ENCODE assay signal across 8 mouse cellular contexts in the genomic region with DNA sequence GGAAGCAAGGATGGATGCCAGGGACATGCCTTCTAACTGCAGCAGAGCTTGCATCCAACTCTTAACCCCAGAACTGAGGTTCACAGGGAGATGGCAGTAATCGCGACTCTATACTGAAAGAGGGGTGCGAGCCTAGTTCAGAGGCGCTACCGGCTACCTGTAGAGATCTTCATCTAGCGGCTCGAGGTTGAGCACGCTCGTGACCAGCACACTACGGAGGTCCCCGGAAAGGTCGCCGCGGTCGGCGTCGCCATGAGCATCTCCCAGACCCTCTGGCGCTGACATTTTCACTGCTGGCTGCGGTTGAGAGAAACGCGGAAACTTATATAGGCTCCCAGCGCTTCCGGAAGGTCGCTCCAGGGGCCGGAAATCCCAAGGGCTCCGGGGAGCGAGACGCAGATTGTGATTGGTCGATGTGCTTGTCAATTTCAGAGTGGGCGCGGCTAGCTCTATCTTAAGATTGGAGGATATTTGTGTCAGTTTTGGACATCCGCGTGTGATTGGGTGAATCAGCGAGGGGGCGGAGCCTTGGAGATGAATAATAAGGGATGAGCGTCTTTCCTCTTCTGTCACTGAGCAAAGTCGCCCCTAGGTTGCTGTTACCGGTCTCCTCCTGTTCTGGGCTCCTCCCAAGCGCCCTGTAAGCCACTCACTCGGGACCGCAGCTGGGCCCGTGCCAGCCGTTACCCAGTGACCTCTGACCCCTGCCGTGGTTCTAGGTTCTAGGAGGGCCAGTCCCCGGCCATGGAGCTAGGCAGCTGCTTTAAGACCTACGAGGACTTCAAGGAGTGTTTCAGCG. TPM values are rescaled to one million over a fixed set of nuclear protein-coding genes. Genes with fewer than 3 reads are reported as not detected.
DNase-seq lines count a peak whose midpoint lies in the region; ATAC-seq and TF ChIP-seq lines count a peak whose summit lies in the region.

Acot8 (minus strand) TSS at position 350 of the 799 bp plus-strand sequence.
Zswim3 (plus strand) TSS at position 566 of the 799 bp plus-strand sequence.

- H3K27ac ChIP-seq in heart, embryonic 15.5 days: peak within 1 kb of the TSS; percentile 88
- peak within 1 kb of the TSS; percentile 96 for H3K27ac ChIP-seq in liver, embryonic 14.5 days
- peak within 1 kb of the TSS; percentile 76 for H3K27ac ChIP-seq in neural tube, embryonic 11.5 days (ENCODE audit: low read depth, low read length)
- H3K27ac ChIP-seq in stomach, postnatal 0 days (replicated peaks): peak within 1 kb of the TSS; percentile 88

- H3K4me2 ChIP-seq in heart, embryonic 15.5 days: peak within 1 kb of the TSS; percentile 88
- peak within 1 kb of the TSS; percentile 90 for H3K4me2 ChIP-seq in liver, embryonic 14.5 days (ENCODE audit: low read depth)
- H3K4me2 ChIP-seq in neural tube, embryonic 11.5 days (ENCODE audit: low read depth): peak within 1 kb of the TSS; percentile 75
- peak within 1 kb of the TSS; percentile 88 for H3K4me2 ChIP-seq in stomach, postnatal 0 days (replicated peaks; ENCODE audit: low read depth)

- peak; percentile 19; the same call in 1 of the 2 replicates for TF ChIP-seq CTCF in liver, embryonic 14.5 days (IDR thresholded peaks at IDR 0.05; ENCODE audit: low read depth)
- peak; percentile 19; the same call in 1 of the 2 replicates for TF ChIP-seq CTCF in stomach, postnatal 0 days (IDR thresholded peaks at IDR 0.05; ENCODE audit: low read depth)

- WGBS in heart, embryonic 15.5 days: under 1% methylated on average over 47 of the region's 47 CpGs
- whole genome bisulfite sequencing in liver, embryonic 14.5 days (ENCODE audit: insufficient replicate concordance): under 1% methylated on average over 47 of the region's 47 CpGs
- under 1% methylated on average over 47 of the region's 47 CpGs for WGBS in neural tube, embryonic 11.5 days
- WGBS in stomach, postnatal 0 days: under 1% methylated on average over 47 of the region's 47 CpGs

- H3K9ac ChIP-seq in heart, embryonic 15.5 days: peak within 1 kb of the TSS; percentile 86
- H3K9ac ChIP-seq in liver, embryonic 14.5 days (replicated peaks): peak within 1 kb of the TSS; percentile 93
- H3K9ac ChIP-seq in neural tube, embryonic 11.5 days (ENCODE audit: low read length): peak within 1 kb of the TSS; percentile 75
- peak within 1 kb of the TSS; percentile 82 for H3K9ac ChIP-seq in stomach, postnatal 0 days (ENCODE audit: low read length)

- DNase-seq in c-Kit-negative CD71-positive TER-119-positive erythroid progenitor cells, embryonic 14.5 days (ENCODE audit: low read depth, low spot score): peak; percentile 100
- DNase-seq in fibroblast of lung, adult 2 months (ENCODE audit: low read depth): peak; percentile 91
- DNase-seq in kidney, postnatal 25 days: peak; percentile 98
- DNase-seq in liver, embryonic 14.5 days (ENCODE audit: low read depth in 3 of 3, low spot score in 3 of 3): peak; percentile 99
- peak; percentile 98 for DNase-seq in neural tube, embryonic 11.5 days (ENCODE audit: low spot score)
- DNase-seq in stomach, postnatal 0 days (ENCODE audit: low spot score): peak; percentile 97

- peaks cover 24% of the 10 kb centered on the region for H3K4me1 ChIP-seq in heart, embryonic 15.5 days (replicated peaks)
- H3K4me1 ChIP-seq in liver, embryonic 14.5 days (replicated peaks; ENCODE audit: control insufficient read depth in 2 of 2, insufficient read depth in 2 of 2, low read length in 1 of 2): peaks cover 12 to 13% of the 10 kb centered on the region in 2 experiments
- H3K4me1 ChIP-seq in neural tube, embryonic 11.5 days (ENCODE audit: control insufficient read depth, insufficient read depth, low read length): peaks cover 7% of the 10 kb centered on the region
- H3K4me1 ChIP-seq in stomach, postnatal 0 days (replicated peaks; ENCODE audit: control insufficient read depth, insufficient read depth): peaks cover 3% of the 10 kb centered on the region; the same call in 1 of the 2 replicates

- peak within 1 kb of the TSS; percentile 91 for H3K4me3 ChIP-seq in heart, embryonic 15.5 days
- H3K4me3 ChIP-seq in liver, embryonic 14.5 days (ENCODE audit: insufficient read depth in 1 of 2, low read depth in 2 of 2, low read length in 2 of 2): peak within 1 kb of the TSS; percentile 95 to 99
- peak within 1 kb of the TSS; percentile 75 for H3K4me3 ChIP-seq in neural tube, embryonic 11.5 days (ENCODE audit: low read depth, low read length)
- peak within 1 kb of the TSS; percentile 73 for H3K4me3 ChIP-seq in stomach, postnatal 0 days (ENCODE audit: low read depth, low read length)

- H3K9me3 ChIP-seq in heart, embryonic 15.5 days (replicated peaks): no peaks in the 10 kb centered on the region
- no peaks in the 10 kb centered on the region for H3K9me3 ChIP-seq in liver, embryonic 14.5 days (ENCODE audit: control insufficient read depth, low read length)
- H3K9me3 ChIP-seq in neural tube, embryonic 11.5 days (ENCODE audit: control insufficient read depth, low read length): no peaks in the 10 kb centered on the region
- no peaks in the 10 kb centered on the region for H3K9me3 ChIP-seq in stomach, postnatal 0 days (ENCODE audit: control insufficient read depth, low read length)

- peak; percentile 55; the same call in 1 of the 2 replicates for TF ChIP-seq EP300 in liver, embryonic 14.5 days (IDR thresholded peaks at IDR 0.05; ENCODE audit: low read depth)
- TF ChIP-seq EP300 in stomach, postnatal 0 days (optimal IDR thresholded peaks at IDR 0.05): peak; percentile 86

- H3K27me3 ChIP-seq in heart, embryonic 15.5 days: no peaks in the 10 kb centered on the region
- no peaks in the 10 kb centered on the region for H3K27me3 ChIP-seq in liver, embryonic 14.5 days (ENCODE audit: control insufficient read depth, insufficient read depth, low read length)
- no peaks in the 10 kb centered on the region for H3K27me3 ChIP-seq in neural tube, embryonic 11.5 days (ENCODE audit: control insufficient read depth, insufficient read depth, low read length)
- no peaks in the 10 kb centered on the region for H3K27me3 ChIP-seq in stomach, postnatal 0 days (ENCODE audit: control insufficient read depth, insufficient read depth, low read length)

- H3K36me3 ChIP-seq in heart, embryonic 15.5 days: peaks cover 25% of the 10 kb centered on the region; the same call in 1 of the 2 replicates
- peaks cover 11% of the 10 kb centered on the region for H3K36me3 ChIP-seq in liver, embryonic 14.5 days (replicated peaks; ENCODE audit: control insufficient read depth, insufficient read depth, low read depth)
- H3K36me3 ChIP-seq in neural tube, embryonic 11.5 days (ENCODE audit: control insufficient read depth, insufficient read depth, low read length): no peaks in the 10 kb centered on the region
- no peaks in the 10 kb centered on the region for H3K36me3 ChIP-seq in stomach, postnatal 0 days (ENCODE audit: control insufficient read depth, insufficient read depth, low read length)

- peak; percentile 97 for ATAC-seq in CD4-positive, CD25-positive, alpha-beta regulatory T cell, adult 4 months
- ATAC-seq in heart, embryonic 15.5 days (replicated peaks; ENCODE audit: insufficient number of reproducible peaks, insufficient read depth, low FRiP score, low read depth): peak; percentile 97
- peak; percentile 92 for ATAC-seq in liver, embryonic 14.5 days (ENCODE audit: insufficient read depth)
- peak; percentile 95 for ATAC-seq in neural tube, embryonic 11.5 days (ENCODE audit: insufficient read depth, low FRiP score, low TSS enrichment)
- ATAC-seq in stomach, postnatal 0 days (ENCODE audit: low FRiP score, low TSS enrichment): peak; percentile 96

RNA-seq across cellular contexts. Expression of gene Acot8, which starts in this region (rescaled TPM):
- polyA plus RNA-seq in CD4-positive, CD25-positive, alpha-beta regulatory T cell, adult 4 months (2017; shearing (Covaris generic)): 10 to 100 TPM; 32.5 to 42.2 TPM
- 12.0 and 15.0 TPM in 2 replicates for polyA plus RNA-seq in heart, embryonic 15.5 days (2015; fragmentation: Nextera tagmentation; extraction: Ambion mirVana)
- 20.6 and 22.1 TPM in 2 replicates for polyA plus RNA-seq in liver, embryonic 14.5 days (2012; rRNA removed)
- polyA plus RNA-seq in liver, embryonic 14.5 days (2014; fragmentation: Nextera tagmentation; extraction: Ambion mirVana): 13.5 and 14.7 TPM in 2 replicates
- 15.1 TPM in 2 replicates for polyA plus RNA-seq in neural tube, embryonic 11.5 days (2014; fragmentation: Nextera tagmentation; extraction: Ambion mirVana)
- 39.4 and 43.8 TPM in 2 replicates for polyA plus RNA-seq in stomach, postnatal 0 days (2015; fragmentation: Nextera tagmentation; extraction: Ambion mirVana)

RNA-seq across cellular contexts. Expression of gene Zswim3, which starts in this region (rescaled TPM):
- polyA plus RNA-seq in CD4-positive, CD25-positive, alpha-beta regulatory T cell, adult 4 months (2017; shearing (Covaris generic)): 1 to 10 TPM; 7.0 to 8.1 TPM
- 4.9 TPM in 2 replicates for polyA plus RNA-seq in heart, embryonic 15.5 days (2015; fragmentation: Nextera tagmentation; extraction: Ambion mirVana)
- polyA plus RNA-seq in liver, embryonic 14.5 days (2012; rRNA removed): 2.2 and 2.4 TPM in 2 replicates
- polyA plus RNA-seq in liver, embryonic 14.5 days (2014; fragmentation: Nextera tagmentation; extraction: Ambion mirVana): 3.7 and 4.5 TPM in 2 replicates
- 12.9 and 14.0 TPM in 2 replicates for polyA plus RNA-seq in neural tube, embryonic 11.5 days (2014; fragmentation: Nextera tagmentation; extraction: Ambion mirVana)
- polyA plus RNA-seq in stomach, postnatal 0 days (2015; fragmentation: Nextera tagmentation; extraction: Ambion mirVana): 3.8 and 4.4 TPM in 2 replicates

Comparison
In these comparisons a context has a peak if more than half of its experiments do, and no peak if none do; other contexts are left out.
1. Peak in every context shown above with its lines: DNase-seq, ATAC-seq, H3K4me3 ChIP-seq and H3K27ac ChIP-seq.